Comparison of ENCODE assay signal across 11 mouse cellular contexts in the genomic region with DNA sequence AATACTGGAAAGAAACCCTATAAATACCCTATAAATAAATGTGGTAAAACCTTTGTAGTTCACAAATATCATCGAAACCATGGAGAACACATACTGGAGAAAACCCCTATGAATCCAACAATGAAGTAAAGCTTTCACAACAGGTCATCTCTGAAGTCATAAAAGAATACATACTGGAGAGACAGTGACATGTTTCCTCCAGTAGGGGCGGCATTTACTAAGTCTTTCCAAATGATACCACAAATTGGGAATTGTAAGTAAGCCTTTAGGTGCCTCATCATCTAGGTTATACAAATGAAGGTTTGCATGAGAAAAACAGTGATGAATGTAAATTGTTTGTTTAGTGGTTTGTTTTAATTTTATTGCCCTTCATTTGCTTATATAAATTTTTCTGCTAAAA. TPM values are rescaled to one million over a fixed set of nuclear protein-coding genes. Genes with fewer than 3 reads are reported as not detected.
DNase-seq lines count a peak whose midpoint lies in the region; ATAC-seq and TF ChIP-seq lines count a peak whose summit lies in the region.
"Had no signal": no experiment of that assay in that cellular context is flagged by ENCODE, and none has a peak within 500 bp of the region (broad histone marks: within the 10 kb centered on the region; RNA-seq: fewer than 3 reads in every experiment).

No protein-coding gene starts in this region.

- DNase-seq in adrenal gland, adult 2 months = peak; percentile 19
- DNase-seq in adrenal gland, adult 18-20 months (ENCODE audit: low spot score in 2 of 2) = no peak
- DNase-seq in kidney, postnatal 0 days (ENCODE audit: low spot score) = peak; percentile 58
- DNase-seq in c-Kit-positive CD71-negative TER-119-negative erythroid progenitor cells, embryonic 14.5 days (ENCODE audit: low read depth) = peak; percentile 8
- no peak for DNase-seq in testis, postnatal 14 days (ENCODE audit: low spot score)

- no peak overlapping the region for H3K4me2 ChIP-seq in kidney, postnatal 0 days (ENCODE audit: low read length)
- no peak overlapping the region for H3K4me2 ChIP-seq in kidney, embryonic 16.5 days (replicated peaks; ENCODE audit: low read depth, low read length)
- no peak overlapping the region for H3K4me2 ChIP-seq in forebrain, embryonic 15.5 days (replicated peaks)
- H3K4me2 ChIP-seq: heart, embryonic 15.5 days; limb, embryonic 15.5 days; neural tube, embryonic 12.5 days had no signal

- no peaks in the 10 kb centered on the region for H3K36me3 ChIP-seq in kidney, postnatal 0 days (ENCODE audit: insufficient read depth, low read length)
- no peaks in the 10 kb centered on the region for H3K36me3 ChIP-seq in kidney, embryonic 16.5 days (ENCODE audit: insufficient read depth, low read length)
- H3K36me3 ChIP-seq in forebrain, embryonic 15.5 days = no peaks in the 10 kb centered on the region
- H3K36me3 ChIP-seq: heart, embryonic 15.5 days; limb, embryonic 15.5 days; neural tube, embryonic 12.5 days had no signal

- no peak overlapping the region for H3K27ac ChIP-seq in kidney, postnatal 0 days
- no peak overlapping the region for H3K27ac ChIP-seq in kidney, embryonic 16.5 days (ENCODE audit: low read length)
- no peak overlapping the region for H3K27ac ChIP-seq in forebrain, embryonic 15.5 days (replicated peaks)
- H3K27ac ChIP-seq: heart, embryonic 15.5 days; limb, embryonic 15.5 days; neural tube, embryonic 12.5 days had no signal

- WGBS in kidney, postnatal 0 days = 53% methylated on average over 2 of the region's 2 CpGs
- WGBS in kidney, embryonic 16.5 days = 50% methylated on average over 2 of the region's 2 CpGs
- 49% methylated on average over 2 of the region's 2 CpGs for WGBS in forebrain, embryonic 15.5 days

- no peaks in the 10 kb centered on the region for H3K27me3 ChIP-seq in kidney, postnatal 0 days (ENCODE audit: insufficient read depth, low read length)
- no peaks in the 10 kb centered on the region for H3K27me3 ChIP-seq in kidney, embryonic 16.5 days (ENCODE audit: insufficient read depth, low read length)
- H3K27me3 ChIP-seq in forebrain, embryonic 15.5 days = no peaks in the 10 kb centered on the region
- H3K27me3 ChIP-seq: heart, embryonic 15.5 days; limb, embryonic 15.5 days; neural tube, embryonic 12.5 days had no signal

- H3K4me3 ChIP-seq in kidney, postnatal 0 days (replicated peaks; ENCODE audit: low read depth, low read length) = no peak overlapping the region
- no peak overlapping the region for H3K4me3 ChIP-seq in kidney, embryonic 16.5 days (ENCODE audit: low read length)
- H3K4me3 ChIP-seq in forebrain, embryonic 15.5 days = no peak overlapping the region
- H3K4me3 ChIP-seq: heart, embryonic 15.5 days; limb, embryonic 15.5 days; neural tube, embryonic 12.5 days had no signal

- TF ChIP-seq CTCF in kidney, postnatal 0 days (IDR thresholded peaks at IDR 0.05; ENCODE audit: low read depth) = peak; percentile 70

- no peaks in the 10 kb centered on the region for H3K4me1 ChIP-seq in kidney, postnatal 0 days (replicated peaks; ENCODE audit: insufficient read depth, low read length)
- no peaks in the 10 kb centered on the region for H3K4me1 ChIP-seq in kidney, embryonic 16.5 days (ENCODE audit: insufficient read depth, low read length)
- no peaks in the 10 kb centered on the region for H3K4me1 ChIP-seq in forebrain, embryonic 15.5 days
- H3K4me1 ChIP-seq: heart, embryonic 15.5 days; limb, embryonic 15.5 days; neural tube, embryonic 12.5 days had no signal

- H3K9me3 ChIP-seq in kidney, postnatal 0 days (replicated peaks; ENCODE audit: low read length) = no peaks in the 10 kb centered on the region
- H3K9me3 ChIP-seq in kidney, embryonic 16.5 days (ENCODE audit: low read length) = no peaks in the 10 kb centered on the region
- H3K9me3 ChIP-seq in forebrain, embryonic 15.5 days = no peaks in the 10 kb centered on the region
- H3K9me3 ChIP-seq: heart, embryonic 15.5 days; limb, embryonic 15.5 days; neural tube, embryonic 12.5 days had no signal

- no peak overlapping the region for H3K9ac ChIP-seq in kidney, postnatal 0 days (ENCODE audit: low read depth, low read length)
- H3K9ac ChIP-seq in kidney, embryonic 16.5 days (replicated peaks; ENCODE audit: low read length) = no peak overlapping the region
- H3K9ac ChIP-seq in forebrain, embryonic 15.5 days (replicated peaks) = no peak overlapping the region
- H3K9ac ChIP-seq: heart, embryonic 15.5 days; limb, embryonic 15.5 days; neural tube, embryonic 12.5 days had no signal

- no peak for ATAC-seq in kidney, postnatal 0 days (replicated peaks; ENCODE audit: low FRiP score, low read depth)
- no peak for ATAC-seq in kidney, embryonic 16.5 days (ENCODE audit: low FRiP score, low TSS enrichment)
- peak; percentile 48; the same call in 1 of the 2 replicates for ATAC-seq in megakaryocyte progenitor cell, adult 5-6 weeks (replicated peaks; ENCODE audit: poor library complexity)
- no peak for ATAC-seq in forebrain, embryonic 15.5 days (replicated peaks)

RNA-seq across cellular contexts. Expression of a gene that starts 48.0 kb away (rescaled TPM):
- 10 to 100 TPM; 32.6 to 34.1 TPM for total RNA-seq in adrenal gland, adult 2 months (2021)
- 19.2 and 24.3 TPM in 2 replicates for polyA plus RNA-seq in adrenal gland, adult 2 months (2012; rRNA removed)
- 10 to 100 TPM; 32.3 to 33.9 TPM for total RNA-seq in adrenal gland, adult 18-20 months (2021)
- 10.0 and 11.5 TPM in 2 replicates for polyA plus RNA-seq in kidney, postnatal 0 days (2015; fragmentation: Nextera tagmentation; extraction: Ambion mirVana)
- polyA plus RNA-seq in kidney, embryonic 16.5 days (2015; fragmentation: Nextera tagmentation; extraction: Ambion mirVana) = 21.2 and 23.6 TPM in 2 replicates
- 29.4 and 30.4 TPM in 2 replicates for total RNA-seq in megakaryocyte progenitor cell, adult 5-6 weeks (2015)
- total RNA-seq in megakaryocyte progenitor cell, adult 5-6 weeks (2017) = 37.6 and 48.7 TPM in 2 replicates
- 20.0 and 21.6 TPM in 2 replicates for polyA plus RNA-seq in forebrain, embryonic 15.5 days (2015; fragmentation: Nextera tagmentation; extraction: Ambion mirVana)

RNA-seq across cellular contexts. Expression of a gene that starts 48.2 kb away (rescaled TPM):
- 10 to 100 TPM; 12.7 to 19.5 TPM for total RNA-seq in adrenal gland, adult 2 months (2021)
- 3.7 and 4.7 TPM in 2 replicates for polyA plus RNA-seq in adrenal gland, adult 2 months (2012; rRNA removed)
- 10 to 100 TPM; 11.1 to 12.8 TPM for total RNA-seq in adrenal gland, adult 18-20 months (2021)
- 21.9 and 25.5 TPM in 2 replicates for polyA plus RNA-seq in kidney, postnatal 0 days (2015; fragmentation: Nextera tagmentation; extraction: Ambion mirVana)
- 58.6 and 62.1 TPM in 2 replicates for polyA plus RNA-seq in kidney, embryonic 16.5 days (2015; fragmentation: Nextera tagmentation; extraction: Ambion mirVana)
- 24.9 and 25.4 TPM in 2 replicates for total RNA-seq in megakaryocyte progenitor cell, adult 5-6 weeks (2015)
- total RNA-seq in megakaryocyte progenitor cell, adult 5-6 weeks (2017) = 62.8 and 66.7 TPM in 2 replicates
- polyA plus RNA-seq in forebrain, embryonic 15.5 days (2015; fragmentation: Nextera tagmentation; extraction: Ambion mirVana) = 53.5 and 56.3 TPM in 2 replicates

Comparison
In these comparisons a context has a peak if more than half of its experiments do, and no peak if none do; other contexts are left out.
1. DNase-seq: peak in adrenal gland, adult 2 months (single experiment), kidney, postnatal 0 days (single experiment) and c-Kit-positive CD71-negative TER-119-negative erythroid progenitor cells, embryonic 14.5 days (single experiment); none in adrenal gland, adult 18-20 months (0 of 2) and testis, postnatal 14 days (single experiment).